Mouse (Mus musculus) neural tube, embryonic 11.5 days (tissue): ENCODE measurements around the gene Cd2. TPM values are rescaled to one million over a fixed set of nuclear protein-coding genes. Genes with fewer than 3 reads are reported as not detected.

Experiments used
- ATAC-seq: fragments of 200-750 bp; cut with Nextera tagmentation; 2 replicates; pipeline ENCODE4 v1.8.0; 2017; ENCODE audit warnings: moderate number of reproducible peaks, mild to moderate bottlenecking, moderate TSS enrichment, moderate library complexity; ENCODE audit not compliant: insufficient read depth, low FRiP score, low TSS enrichment
- DNase-seq: peaks from one replicate; pipeline ENCODE4 v3.0.0-alpha.2; 2015; ENCODE audit warnings: low spot score
- H3K27ac ChIP-seq: fragments of 300-500 bp; sonication (generic); 2 replicates; pipeline ENCODE4 v1.5.1; 2014; ENCODE audit warnings: low read depth, mild to moderate bottlenecking, low read length
- H3K27me3 ChIP-seq: fragments of 300-500 bp; sonication (generic); 2 replicates; pipeline ENCODE4 v1.6.1; 2014; ENCODE audit warnings: mild to moderate bottlenecking, low read length, mixed read lengths; ENCODE audit not compliant: control insufficient read depth, insufficient read depth
- H3K36me3 ChIP-seq: fragments of 300-500 bp; sonication (generic); 2 replicates; pipeline ENCODE4 v1.6.1; 2014; ENCODE audit warnings: mild to moderate bottlenecking, low read length, moderate library complexity, mixed read lengths; ENCODE audit not compliant: control insufficient read depth, insufficient read depth
- H3K4me1 ChIP-seq: fragments of 300-500 bp; sonication (generic); 2 replicates; pipeline ENCODE4 v1.6.1; 2014; ENCODE audit warnings: low read length, mixed read lengths; ENCODE audit not compliant: control insufficient read depth, insufficient read depth
- H3K4me2 ChIP-seq: fragments of 300-500 bp; sonication (generic); 2 replicates; pipeline ENCODE4 v1.6.1; 2014; ENCODE audit warnings: low read depth, mild to moderate bottlenecking, moderate library complexity
- H3K4me3 ChIP-seq: fragments of 300-500 bp; sonication (generic); 2 replicates; pipeline ENCODE4 v1.5.1; 2014; ENCODE audit warnings: low read depth, low read length
- H3K9ac ChIP-seq: fragments of 300-500 bp; sonication (generic); 2 replicates; pipeline ENCODE4 v1.6.1; 2014; ENCODE audit warnings: mild to moderate bottlenecking, low read length
- H3K9me3 ChIP-seq: fragments of 300-500 bp; sonication (generic); 2 replicates; pipeline ENCODE4 v1.6.1; 2016; ENCODE audit warnings: low read length; ENCODE audit not compliant: control insufficient read depth
- WGBS: fragments of 180-500 bp; shearing (Covaris S2); extraction: QIAGEN DNeasy Blood & Tissue Kit; methylation state at CpG from one replicate; pipeline ENCODE4 v1.1.7; 2014; 5-methylcytosine and 5-hydroxymethylcytosine counted together
- polyA plus RNA-seq: library from polyadenylated mRNA; unstranded; fragments of >200 nt; fragmentation: Nextera tagmentation; extraction: Ambion mirVana; gene quantifications from 2 replicates; pipeline ENCODE4 v1.2.1, GENCODE M21; 2014

Gene Cd2
- polyA plus RNA-seq, 1 experiment from 2014 or later = not detected

DNA sequence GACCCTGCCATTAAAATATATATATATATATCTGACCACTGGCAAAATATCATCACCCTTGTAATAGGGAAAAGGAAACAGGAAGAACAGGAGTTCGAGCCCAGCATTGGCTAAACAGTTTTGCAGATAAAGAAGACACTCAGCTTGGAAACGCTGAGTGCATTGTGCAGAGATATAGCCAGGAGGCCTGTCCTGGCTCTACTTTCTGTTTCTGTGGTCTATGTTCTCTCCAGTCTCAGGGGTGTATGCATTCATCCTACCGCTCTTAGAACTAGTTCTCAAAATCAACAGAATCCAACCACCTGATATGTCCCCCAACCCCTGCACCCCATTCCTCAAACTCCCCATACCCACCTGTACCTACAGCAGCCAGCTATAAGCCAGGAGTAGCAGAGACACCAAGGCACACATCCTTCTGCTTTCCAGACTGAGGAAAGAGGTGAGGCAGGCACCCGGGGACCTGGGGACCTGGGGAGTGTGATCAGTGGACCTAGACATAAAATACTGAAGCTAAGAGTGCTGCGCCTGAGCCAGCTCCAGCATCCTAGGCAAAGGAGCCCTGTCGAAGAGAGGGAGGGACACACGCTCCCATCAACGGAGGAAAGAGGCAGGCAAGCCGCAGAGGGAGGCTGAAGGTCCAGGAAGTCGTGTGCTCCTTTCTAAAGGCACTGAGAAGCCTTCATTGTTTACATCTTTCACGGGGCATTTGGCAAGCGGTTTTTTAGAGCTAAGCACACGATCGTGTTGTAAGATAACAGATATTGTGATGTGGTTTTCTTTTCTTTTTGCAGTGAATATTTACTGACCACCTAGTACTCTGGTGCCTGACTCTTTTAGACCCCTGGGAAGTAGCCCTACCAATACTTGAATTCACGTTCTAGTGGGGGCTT is 8.4 kb upstream of the Cd2 start:
- ATAC-seq (no peak), DNase-seq (no peak)
- Histone ChIP-seq H3K9me3 (no peaks in the 10 kb centered on the region), H3K27ac (no peak overlapping the region), H3K27me3 (no peaks in the 10 kb centered on the region), H3K4me2 (no peak overlapping the region), H3K36me3 (no peaks in the 10 kb centered on the region), H3K4me1 (peaks cover 11% of the 10 kb centered on the region; the same call in 1 of the 2 replicates), H3K9ac (no peak overlapping the region), H3K4me3 (no peak overlapping the region)
- 64% methylated on average over 15 of the region's 15 CpGs for WGBS

DNA sequence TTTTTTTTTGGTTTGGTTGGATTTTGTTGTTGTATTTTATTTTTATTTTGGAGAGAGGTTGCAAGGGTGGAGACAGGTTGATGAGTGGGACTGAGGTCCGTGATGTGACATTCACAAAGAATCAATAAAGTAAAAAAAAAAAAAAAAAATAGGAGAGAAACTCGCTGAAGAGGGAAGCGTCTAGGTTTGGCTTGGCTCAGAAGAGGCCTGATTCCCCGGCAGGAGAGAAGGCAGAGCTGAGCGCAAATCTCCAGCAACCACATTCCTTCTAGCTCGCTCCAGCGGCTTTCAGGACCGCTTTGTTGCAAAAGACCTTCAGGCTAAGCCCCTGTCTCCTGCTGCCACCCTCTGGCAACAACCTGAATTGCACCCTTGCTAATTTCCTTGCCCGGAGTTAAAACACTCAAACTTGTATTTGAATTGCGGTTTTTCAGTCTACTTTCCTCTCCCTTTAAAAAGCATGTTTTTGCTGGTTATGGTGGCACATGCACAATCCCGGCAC is 7.7 kb upstream of the Cd2 start:
- no peak overlapping the region for H3K4me2 ChIP-seq
- H3K4me3 ChIP-seq = no peak overlapping the region
- no peaks in the 10 kb centered on the region for H3K36me3 ChIP-seq
- DNase-seq (peak; percentile 87), ATAC-seq (peak; percentile 53)
- WGBS = 8% methylated on average over 11 of the region's 11 CpGs
- H3K9me3 ChIP-seq = no peaks in the 10 kb centered on the region
- no peaks in the 10 kb centered on the region for H3K27me3 ChIP-seq
- H3K4me1 ChIP-seq = peaks cover 9% of the 10 kb centered on the region; the same call in 1 of the 2 replicates
- no peak overlapping the region for H3K27ac ChIP-seq
- H3K9ac ChIP-seq = no peak overlapping the region

DNA sequence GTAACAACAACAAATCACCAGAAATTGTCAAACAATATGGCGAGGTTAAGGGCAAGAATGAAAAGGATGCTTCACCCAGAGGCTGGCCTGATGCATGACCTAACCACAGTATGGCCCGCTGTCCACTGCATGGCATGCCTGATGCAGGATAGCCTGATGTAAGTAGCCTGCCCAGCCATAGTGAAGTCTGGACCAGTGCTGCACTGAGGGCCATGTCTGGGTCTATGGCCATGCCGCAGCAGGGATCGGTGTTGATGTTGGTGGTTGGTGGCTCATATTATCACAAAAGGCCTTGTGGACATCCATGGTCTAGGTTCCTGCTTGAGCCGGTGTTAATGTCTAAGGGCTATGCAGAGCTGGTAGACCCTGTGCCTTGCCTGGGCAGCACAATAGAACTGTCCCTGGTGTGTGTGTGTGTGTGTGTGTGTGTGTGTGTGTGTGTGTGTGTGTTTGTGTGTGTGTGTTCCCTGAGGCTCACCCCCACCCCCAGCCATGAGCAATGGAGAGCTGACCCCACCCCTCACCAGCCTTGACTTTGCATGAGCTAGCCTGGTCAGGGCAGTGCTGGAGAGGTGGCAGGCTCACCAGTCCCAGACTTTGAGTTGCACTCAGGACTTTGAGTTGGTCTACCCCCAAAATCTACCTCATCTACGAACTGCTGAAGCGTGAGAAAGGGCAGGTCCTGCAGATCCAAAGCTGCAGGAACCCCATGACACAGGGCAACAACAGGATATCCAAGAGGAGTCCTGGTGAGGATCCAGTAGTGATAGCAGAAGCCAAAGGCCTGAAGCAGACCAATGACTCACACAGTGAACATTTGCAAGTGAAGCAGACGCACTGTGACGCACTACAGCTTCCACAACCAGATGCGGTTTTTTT is 7.0 kb upstream of the Cd2 start:
- Histone ChIP-seq H3K4me3 (no peak overlapping the region), H3K36me3 (no peaks in the 10 kb centered on the region), H3K27ac (no peak overlapping the region), H3K4me1 (peaks cover 5% of the 10 kb centered on the region; the same call in 1 of the 2 replicates), H3K4me2 (no peak overlapping the region), H3K27me3 (no peaks in the 10 kb centered on the region), H3K9ac (no peak overlapping the region), H3K9me3 (no peaks in the 10 kb centered on the region)
- WGBS = 77% methylated on average over 10 of the region's 10 CpGs
- ATAC-seq (peak; percentile 59), DNase-seq (no peak)

- no peak for DNase-seq
- Histone ChIP-seq H3K27me3 (no peaks in the 10 kb centered on the region), H3K4me3 (no peak overlapping the region), H3K9me3 (no peaks in the 10 kb centered on the region), H3K36me3 (no peaks in the 10 kb centered on the region), H3K4me1 (no peaks in the 10 kb centered on the region), H3K9ac (no peak overlapping the region), H3K27ac (no peak overlapping the region), H3K4me2 (no peak overlapping the region)
- WGBS = 87% methylated on average over 8 of the region's 8 CpGs
- no peak for ATAC-seq
Observed at GRCm38 (mm10) chr3:101293571-101294135, 5.9 kb upstream of the Cd2 start.

- H3K4me3 ChIP-seq = no peak overlapping the region
- no peaks in the 10 kb centered on the region for H3K27me3 ChIP-seq
- DNase-seq (no peak), ATAC-seq (no peak)
- H3K36me3 ChIP-seq = no peaks in the 10 kb centered on the region
- no peaks in the 10 kb centered on the region for H3K4me1 ChIP-seq
- H3K9me3 ChIP-seq = no peaks in the 10 kb centered on the region
- 84% methylated on average over 5 of the region's 5 CpGs for whole genome bisulfite sequencing
- no peak overlapping the region for H3K27ac ChIP-seq
- no peak overlapping the region for H3K9ac ChIP-seq
- no peak overlapping the region for H3K4me2 ChIP-seq
Observed at GRCm38 (mm10) chr3:101292611-101293010, 4.9 kb upstream of the Cd2 start.

DNA sequence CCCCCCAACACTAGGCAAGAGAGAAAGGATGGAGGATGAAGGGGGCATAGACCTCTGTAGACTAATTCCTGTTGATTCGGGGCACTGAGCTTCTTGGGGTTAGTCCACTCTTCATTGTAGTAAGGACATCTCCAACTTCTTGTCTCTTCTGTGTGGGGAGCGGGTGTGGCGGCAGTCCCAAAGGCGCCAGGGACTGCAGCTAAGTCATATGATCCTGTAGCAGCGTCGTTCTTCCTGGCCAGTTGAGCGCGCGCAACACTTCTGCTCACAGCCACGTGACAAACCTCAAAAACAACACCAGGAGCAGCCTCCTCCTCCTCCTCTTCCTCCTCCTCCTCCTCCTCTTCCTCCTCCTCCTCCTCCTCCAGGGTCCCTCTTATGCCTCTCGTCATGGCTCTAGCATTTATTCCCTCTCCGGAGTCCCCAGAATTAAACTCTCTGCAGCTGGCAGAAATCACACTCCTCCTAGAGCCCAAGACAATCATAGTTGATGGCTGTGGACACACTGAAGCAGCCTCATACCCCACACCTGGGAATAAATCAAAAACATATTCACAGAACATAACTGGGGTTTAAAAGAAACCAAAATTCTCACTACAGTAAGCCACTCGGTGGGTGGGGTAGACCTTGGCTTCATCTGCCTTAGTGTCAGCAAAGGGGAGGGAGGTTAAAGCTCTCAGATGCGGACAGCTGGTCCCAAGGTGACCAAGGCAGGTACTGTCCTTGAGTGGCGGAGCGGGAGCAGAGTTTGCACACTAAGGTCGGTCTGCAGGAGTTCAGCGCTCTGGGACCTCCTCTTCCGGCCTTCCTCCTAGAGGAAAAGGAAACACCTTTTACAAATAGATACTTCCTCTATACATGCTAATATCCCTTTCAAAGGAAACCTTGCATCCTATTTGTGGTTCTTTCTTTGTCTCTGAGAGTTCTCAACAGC is 3.1 kb upstream of the Cd2 start:
- Histone ChIP-seq H3K9me3 (no peaks in the 10 kb centered on the region), H3K36me3 (no peaks in the 10 kb centered on the region), H3K27ac (no peak overlapping the region), H3K4me1 (no peaks in the 10 kb centered on the region), H3K4me3 (no peak overlapping the region), H3K27me3 (no peaks in the 10 kb centered on the region), H3K4me2 (no peak overlapping the region), H3K9ac (no peak overlapping the region)
- DNase-seq (no peak), ATAC-seq (no peak)
- 89% methylated on average over 19 of the region's 19 CpGs for WGBS

DNA sequence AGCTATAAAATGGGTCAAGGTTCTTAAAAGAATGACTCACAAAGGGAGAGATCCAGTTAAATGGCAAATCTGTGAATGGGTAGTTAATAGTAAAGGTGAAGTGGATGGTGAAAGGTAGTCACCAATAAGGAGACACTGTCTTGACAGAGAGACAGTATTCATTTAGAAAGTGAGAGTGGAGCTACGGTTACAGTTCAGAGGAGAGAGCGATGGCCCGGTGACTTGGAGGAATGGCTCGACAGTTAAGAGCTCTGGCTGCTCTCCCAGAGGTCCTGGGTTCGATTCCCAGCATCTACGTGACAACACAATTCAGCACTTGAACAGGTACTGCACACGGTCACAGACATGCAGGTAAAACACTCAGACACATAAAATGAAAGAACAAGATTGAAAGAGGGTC is 2.3 kb upstream of the Cd2 start:
- H3K4me2 ChIP-seq = no peak overlapping the region
- no peak overlapping the region for H3K9ac ChIP-seq
- H3K27ac ChIP-seq = no peak overlapping the region
- DNase-seq (no peak), ATAC-seq (no peak)
- H3K36me3 ChIP-seq = no peaks in the 10 kb centered on the region
- no peak overlapping the region for H3K4me3 ChIP-seq
- 90% methylated on average over 7 of the region's 7 CpGs for WGBS
- no peaks in the 10 kb centered on the region for H3K9me3 ChIP-seq
- no peaks in the 10 kb centered on the region for H3K27me3 ChIP-seq
- H3K4me1 ChIP-seq = no peaks in the 10 kb centered on the region

DNA sequence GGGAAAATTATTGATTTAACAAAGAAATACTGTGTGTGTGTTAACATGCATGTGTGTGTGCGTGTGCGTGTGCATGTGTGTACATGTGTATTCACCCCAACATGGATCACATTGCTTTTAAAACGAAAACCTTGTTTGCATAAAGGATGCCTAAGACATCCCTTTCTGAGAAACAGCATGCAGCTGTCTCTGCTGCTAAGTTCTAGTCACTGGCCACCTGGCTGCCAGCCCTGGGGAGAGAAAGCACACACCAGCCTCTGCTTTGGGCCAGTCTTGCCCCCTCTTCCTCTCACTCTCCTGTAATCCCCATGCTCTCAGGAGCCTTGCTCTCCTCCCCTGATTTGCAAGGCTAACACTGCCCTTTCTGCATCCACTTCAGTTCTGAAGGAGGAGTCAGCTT is 1.7 kb upstream of the Cd2 start:
- Histone ChIP-seq H3K9ac (no peak overlapping the region), H3K4me1 (no peaks in the 10 kb centered on the region), H3K36me3 (no peaks in the 10 kb centered on the region), H3K4me3 (no peak overlapping the region), H3K27ac (no peak overlapping the region), H3K9me3 (no peaks in the 10 kb centered on the region), H3K27me3 (no peaks in the 10 kb centered on the region), H3K4me2 (no peak overlapping the region)
- DNase-seq = no peak
- WGBS = 85% methylated on average over 3 of the region's 3 CpGs
- no peak for ATAC-seq
